Mouse (Mus musculus) left cerebral cortex, adult 18-20 months (tissue): ENCODE data around the gene Fbxo39. TPM values are rescaled to one million over a fixed set of nuclear protein-coding genes. Genes with fewer than 3 reads are reported as not detected.
"Not testable (repeated sequence)": the region's sequence is repeated elsewhere in the genome, so short reads cannot be mapped to it uniquely, and the experiment has no call there.

Experiments
- DNase-seq, 2 experiments: peaks; one replicate each; pipeline ENCODE4 v3.0.0; 2021 to 2022; ENCODE audit warnings: low spot score in 2 of 2, mixed read lengths in 1 of 2
- total RNA-seq, 2 experiments: library from RNA; stranded (reverse); gene quantifications; 2 replicates each; pipeline ENCODE4 v1.2.3; 2021

The Fbxo39 gene
- total RNA-seq, 2 experiments from 2014 or later = not detected

DNA sequence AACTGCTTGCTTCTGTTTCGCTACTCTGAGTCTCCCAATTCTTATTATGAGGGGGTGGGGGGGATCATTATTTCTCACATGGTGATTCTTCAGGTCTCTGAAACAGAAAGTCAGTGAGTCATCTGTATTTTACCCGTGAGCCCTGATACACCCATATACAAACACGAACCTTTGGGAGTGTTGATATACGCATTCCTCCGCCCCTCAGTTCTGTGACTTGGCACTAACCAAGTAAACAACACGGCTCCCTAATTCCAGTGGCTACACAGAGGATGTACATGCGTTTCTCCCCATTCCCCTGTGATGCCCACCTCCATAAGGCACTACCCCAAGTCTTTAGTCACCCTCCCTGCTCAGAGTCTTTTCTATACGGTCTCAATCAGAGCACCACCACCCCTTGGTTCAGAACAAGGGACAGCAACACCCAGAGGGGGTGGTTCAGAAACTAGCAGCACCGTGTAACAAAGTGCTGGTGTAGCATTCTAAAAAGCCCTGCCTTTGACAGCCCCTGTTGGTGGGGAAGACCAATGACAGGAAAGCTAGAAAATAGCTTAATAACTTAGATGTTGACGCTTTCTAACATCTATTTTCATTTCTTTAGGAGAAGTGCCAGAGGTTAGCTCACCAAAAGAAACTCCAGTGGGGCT, 2.8 kb upstream of the Fbxo39 start:
- peak in 1 of 2 experiments; percentile 0 for DNase-seq

DNA sequence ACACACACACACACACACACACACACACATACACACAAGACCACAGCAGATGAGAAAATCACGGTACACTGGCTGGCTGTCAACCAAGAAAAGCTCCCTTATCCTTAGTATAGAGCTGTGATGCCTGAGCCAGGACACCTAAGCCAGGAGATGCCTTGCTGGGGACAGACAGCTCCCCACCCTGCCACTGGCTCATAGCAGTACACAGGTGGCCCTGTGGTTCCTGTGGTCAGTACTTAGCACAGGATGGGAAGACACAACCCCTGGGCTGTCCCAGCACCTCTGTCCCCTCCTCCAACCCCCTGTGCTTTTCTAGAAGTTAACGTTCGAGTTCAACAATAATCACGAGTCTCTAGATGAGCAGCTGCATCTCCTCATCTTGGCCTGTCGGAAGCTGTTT, 3.8 kb downstream of the Fbxo39 start:
- DNase-seq = no peak

GRCm38 (mm10) chr11:72324431-72324830, 10.2 kb downstream of the Fbxo39 start:
- DNase-seq = peak in 1 of 2 experiments; percentile 33

GRCm38 (mm10) chr11:72325701-72326100, 11.5 kb downstream of the Fbxo39 start:
- DNase-seq = no peak

DNA sequence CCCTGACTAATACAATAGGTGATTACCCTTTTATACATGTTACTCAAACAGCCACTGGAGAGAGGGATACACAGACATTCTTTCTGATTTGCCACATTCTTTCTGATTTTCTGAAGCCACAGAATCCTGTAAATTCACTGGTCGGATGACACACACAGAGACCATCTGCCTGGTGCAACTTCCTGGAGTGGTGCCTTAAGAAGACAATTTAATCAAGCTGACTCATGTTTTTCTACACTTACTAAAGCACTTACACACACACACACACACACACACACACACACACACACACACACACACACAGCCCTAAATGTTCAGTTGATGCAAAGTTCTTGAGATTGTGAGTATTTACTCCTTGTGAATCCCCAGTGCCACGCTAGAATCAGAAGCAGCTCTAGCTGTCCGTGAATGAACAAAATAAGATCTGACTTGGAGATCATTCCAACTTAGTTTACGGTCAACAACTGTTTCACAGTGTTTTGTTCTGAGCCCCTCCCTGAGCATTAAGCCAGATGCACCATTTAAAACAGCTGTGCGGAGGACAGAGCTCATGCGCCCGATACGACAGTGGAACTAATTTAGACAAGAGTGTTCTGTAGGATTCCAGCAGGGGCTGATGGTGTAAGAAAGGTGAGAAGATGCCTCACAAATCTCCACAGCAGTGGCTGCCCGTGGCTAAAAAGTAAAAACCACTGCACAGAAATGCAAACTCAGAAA, 18.9 kb downstream of the Fbxo39 start:
- peak; percentile 49 to 54 for DNase-seq

GRCm38 (mm10) chr11:72334653-72335052, 20.4 kb downstream of the Fbxo39 start:
- DNase-seq = no peak

GRCm38 (mm10) chr11:72336726-72337125, 22.5 kb downstream of the Fbxo39 start:
- no peak for DNase-seq

GRCm38 (mm10) chr11:72338437-72338871, 24.2 kb downstream of the Fbxo39 start:
- no peak for DNase-seq

DNA sequence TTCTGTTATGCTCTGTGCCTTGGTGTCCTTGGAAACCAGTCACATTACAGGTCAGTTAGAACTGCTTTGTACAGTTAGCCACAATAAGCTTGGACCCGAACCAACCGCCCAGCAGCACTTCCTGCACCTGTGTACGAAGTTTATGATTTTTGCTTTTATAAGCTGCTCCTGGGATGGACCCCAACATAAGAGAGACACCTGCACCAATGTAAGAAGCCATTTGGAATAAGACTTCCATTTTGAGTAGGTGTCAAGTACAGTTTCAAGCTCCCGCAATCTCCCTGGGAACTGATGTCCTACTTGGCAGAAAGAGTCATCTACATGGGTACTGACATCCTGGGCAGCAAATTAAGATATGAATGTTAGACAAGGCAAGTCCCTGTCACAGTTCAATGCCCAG, 25.5 kb downstream of the Fbxo39 start:
- no peak for DNase-seq

DNA sequence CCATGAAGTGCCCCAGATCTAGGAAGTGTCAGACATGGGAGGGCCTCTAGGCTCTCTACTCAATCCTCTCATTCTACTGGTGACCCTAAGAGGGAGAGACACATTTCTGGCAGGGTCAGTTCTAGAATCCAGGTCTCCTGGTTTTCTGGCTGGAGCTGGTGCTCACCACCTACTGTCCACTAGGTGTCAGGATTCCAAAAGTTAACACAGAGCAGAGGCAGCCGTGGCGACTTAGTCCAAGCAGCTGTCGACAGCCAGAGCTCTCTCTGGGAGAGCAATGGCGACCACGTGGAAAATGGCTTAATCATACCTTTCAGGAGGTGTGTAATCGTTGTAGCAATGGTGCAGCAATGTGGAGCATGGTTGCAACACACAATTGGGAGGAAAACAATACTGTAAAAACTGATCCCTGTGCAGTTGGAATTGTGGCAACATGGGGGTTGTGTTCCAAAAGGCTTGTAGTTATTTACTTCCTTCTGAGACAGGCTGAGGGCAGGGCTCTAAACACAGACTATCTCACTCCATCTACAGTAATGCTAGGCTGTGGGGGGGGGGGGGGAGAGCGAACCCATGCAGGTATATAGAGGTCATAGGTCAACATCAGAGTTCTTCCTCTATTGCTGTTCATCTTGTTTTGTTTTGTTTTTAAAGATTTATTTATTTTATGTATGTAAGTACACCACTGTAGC, 28.4 kb downstream of the Fbxo39 start:
- peak; percentile 64 to 69 for DNase-seq

DNA sequence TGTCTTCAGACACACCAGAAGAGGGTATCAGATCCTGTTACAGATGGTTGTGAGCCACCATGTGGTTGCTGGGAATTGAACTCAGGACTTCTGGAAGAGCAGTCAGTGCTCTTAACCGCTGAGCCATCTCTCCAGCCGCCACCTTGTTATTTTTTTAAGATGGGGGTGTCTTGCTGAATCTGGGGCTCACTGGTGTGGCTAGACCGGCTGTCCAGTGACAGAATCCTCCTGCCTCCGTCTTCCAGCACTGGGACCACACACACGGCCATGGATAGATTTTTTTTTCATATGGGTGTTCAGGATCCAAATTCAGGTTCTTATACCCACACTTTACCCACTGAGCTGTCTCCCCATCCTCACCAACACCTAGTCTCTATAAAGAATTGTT, 29.0 kb downstream of the Fbxo39 start:
- DNase-seq = not testable (repeated sequence)

GRCm38 (mm10) chr11:72343904-72344303, 29.7 kb downstream of the Fbxo39 start:
- DNase-seq = peak; percentile 45 to 68

- no peak for DNase-seq
Observed at GRCm38 (mm10) chr11:72344486-72344885, 30.2 kb downstream of the Fbxo39 start.

DNA sequence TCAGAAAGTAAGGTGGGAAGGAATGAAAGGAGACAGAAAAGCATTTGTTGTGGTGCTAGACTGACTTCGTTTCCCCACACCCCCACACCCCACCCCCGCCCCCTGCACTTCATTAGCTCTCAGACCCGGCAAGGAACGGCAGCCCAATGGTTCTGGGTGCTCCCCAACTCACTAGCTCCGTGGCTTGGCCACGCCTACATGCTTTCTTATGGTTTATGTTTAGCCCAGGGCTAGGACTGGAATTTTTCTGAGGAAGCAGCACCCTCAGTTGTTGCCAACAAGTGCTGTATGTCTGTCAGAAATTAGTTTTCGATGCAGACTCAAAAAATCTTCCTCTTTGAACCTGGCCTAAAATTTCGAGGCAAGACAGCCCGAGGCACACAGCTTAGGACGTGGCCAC, 34.3 kb downstream of the Fbxo39 start:
- DNase-seq = peak in 1 of 2 experiments; percentile 39

DNA sequence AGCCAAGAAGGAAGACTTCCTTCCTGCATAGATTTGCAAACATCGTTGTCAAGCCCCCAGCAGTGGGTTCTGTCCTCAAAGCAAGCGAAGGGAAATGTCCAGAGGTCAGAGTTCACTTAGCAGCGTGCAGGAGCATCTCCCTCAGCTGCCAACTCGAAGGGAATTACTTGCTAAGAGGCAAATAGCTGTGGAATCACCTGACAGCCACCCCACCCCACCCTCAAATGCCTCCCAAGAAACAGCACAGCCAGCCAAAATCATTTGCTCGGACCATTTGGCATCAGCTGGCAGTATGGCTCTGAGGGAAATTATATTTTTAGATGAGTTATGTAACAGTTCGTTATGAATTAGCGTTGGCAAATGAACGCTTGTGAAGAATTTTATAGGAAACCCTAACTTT, 34.8 kb downstream of the Fbxo39 start:
- DNase-seq = peak in 1 of 2 experiments; percentile 32

DNA sequence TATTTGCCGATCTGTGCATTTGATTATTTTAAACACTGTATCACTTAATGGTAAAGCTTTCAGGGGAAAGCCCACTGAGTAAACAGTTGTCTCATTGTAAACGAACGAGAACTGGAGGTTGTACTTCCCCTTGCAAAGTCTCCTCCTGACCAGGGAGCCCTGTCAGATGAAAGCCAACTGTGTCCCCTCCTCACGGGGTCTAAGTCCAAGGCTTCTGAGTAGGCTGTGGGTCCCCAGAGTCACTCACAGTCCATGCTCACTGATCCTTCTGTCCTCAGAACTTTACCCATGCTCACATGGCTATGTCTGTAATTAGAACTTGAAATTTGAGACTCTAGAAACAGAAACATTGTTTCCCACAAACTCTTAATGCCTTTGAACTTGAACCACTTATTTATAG, 35.4 kb downstream of the Fbxo39 start:
- DNase-seq = no peak

- DNase-seq = no peak
Observed at GRCm38 (mm10) chr11:72352272-72352671, 38.0 kb downstream of the Fbxo39 start.

- no peak for DNase-seq
Observed at GRCm38 (mm10) chr11:72353186-72353585, 38.9 kb downstream of the Fbxo39 start.

GRCm38 (mm10) chr11:72354971-72355728, 40.9 kb downstream of the Fbxo39 start:
- DNase-seq = peak; percentile 64 to 73

DNA sequence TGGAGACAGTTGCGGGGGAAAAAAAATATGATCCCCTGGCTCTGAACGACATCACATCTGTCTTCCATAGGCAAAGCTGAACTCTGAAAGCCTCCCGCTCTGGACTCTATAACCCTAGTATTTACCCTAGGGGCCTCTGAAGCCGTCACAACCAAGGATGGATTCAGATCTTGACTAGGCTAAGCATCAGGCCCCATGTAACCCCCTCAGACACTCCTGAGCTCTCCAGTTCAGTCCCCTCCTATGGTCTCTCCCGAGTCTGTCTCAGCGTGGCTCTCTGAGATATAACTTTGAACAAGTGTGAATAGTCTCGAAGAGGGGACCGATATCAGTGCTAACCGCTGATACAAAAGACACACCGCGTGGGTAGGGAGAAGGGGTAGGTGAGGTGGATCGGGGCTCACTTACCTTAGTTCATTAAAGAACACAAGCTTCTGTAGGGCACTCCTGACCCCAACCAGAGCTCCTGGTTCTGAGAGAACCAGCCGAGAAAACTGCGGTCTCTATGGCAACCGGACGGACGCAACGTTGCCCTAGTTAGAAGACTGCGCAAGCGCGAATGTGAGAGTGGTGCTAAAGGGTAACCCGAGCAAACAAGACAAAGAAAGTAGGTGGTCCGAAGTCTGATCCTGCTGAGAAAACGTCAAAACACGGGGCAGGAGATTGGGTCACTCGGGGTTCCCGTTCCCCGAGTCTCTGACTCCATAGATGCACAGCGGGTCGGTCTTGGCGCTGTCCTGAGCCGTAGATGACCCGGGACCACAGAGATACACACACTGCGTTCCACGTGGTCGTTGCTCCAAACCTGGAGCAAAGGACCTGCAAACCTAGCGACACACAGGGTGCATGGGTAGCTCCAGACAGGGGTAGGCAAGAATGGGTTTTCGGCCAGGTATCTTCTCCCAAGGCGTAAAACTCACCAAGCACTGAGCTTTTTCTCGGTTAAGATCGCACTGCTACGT, 47.4 kb downstream of the Fbxo39 start:
- DNase-seq = peak; percentile 73 to 79
